Mouse (Mus musculus) MEL (cell line): ENCODE results near the gene Itpr1. TPM values are rescaled to one million over a fixed set of nuclear protein-coding genes. Genes with fewer than 3 reads are reported as not detected.

Source experiments
- DNase-seq: peaks from one replicate; pipeline ENCODE4 v3.0.0; 2011; ENCODE audit warnings: low read depth, low spot score
- H3K27ac ChIP-seq: 2 replicates; pipeline ENCODE4 v1.5.1; 2012; ENCODE audit warnings: low read depth, mild to moderate bottlenecking, control low read depth, low read length, moderate library complexity; ENCODE audit not compliant: control insufficient read depth
- H3K27me3 ChIP-seq, 2 experiments: fragments of 150-350 bp in 1 of 2; sonication (generic) in 1 of 2; 2 replicates each; pipeline ENCODE4 v1.6.1; 2012; ENCODE audit warnings: low read length in 2 of 2, mild to moderate bottlenecking in 2 of 2, improper control_type of control experiment in 1 of 2, moderate library complexity in 1 of 2; ENCODE audit not compliant: insufficient read depth in 2 of 2, control insufficient read depth in 1 of 2
- H3K36me3 ChIP-seq, 2 experiments: 2 replicates each; pipeline ENCODE4 v1.6.1; 2012 to 2014; ENCODE audit warnings: low read length in 2 of 2, improper control_type of control experiment in 1 of 2, inconsistent platforms in 1 of 2, mild to moderate bottlenecking in 1 of 2; ENCODE audit not compliant: insufficient read depth in 2 of 2, control insufficient read depth in 1 of 2
- H3K4me1 ChIP-seq, 2 experiments: fragments of 150-350 bp in 1 of 2; sonication (generic) in 1 of 2; 2 replicates each; pipeline ENCODE4 v1.6.1; 2012; ENCODE audit warnings: low read length in 2 of 2, improper control_type of control experiment in 1 of 2, mild to moderate bottlenecking in 1 of 2; ENCODE audit not compliant: insufficient read depth in 2 of 2, control insufficient read depth in 1 of 2
- H3K4me3 ChIP-seq, 2 experiments: fragments of 150-350 bp in 1 of 2; sonication (generic) in 1 of 2; 2 replicates each; pipeline ENCODE4 v1.5.1; 2012; ENCODE audit warnings: low read depth in 2 of 2, low read length in 2 of 2, mild to moderate bottlenecking in 2 of 2, moderate library complexity in 2 of 2, control low read depth in 1 of 2, improper control_type of control experiment in 1 of 2; ENCODE audit not compliant: control insufficient read depth in 1 of 2, insufficient read depth in 1 of 2
- H3K79me2 ChIP-seq: 2 replicates; pipeline ENCODE4 v1.6.1; 2012; ENCODE audit warnings: mild to moderate bottlenecking, low read length, moderate library complexity; ENCODE audit not compliant: control insufficient read depth, poor library complexity, insufficient read depth
- H3K9ac ChIP-seq: 2 replicates; pipeline ENCODE4 v1.6.1; 2012; ENCODE audit warnings: low read depth, mild to moderate bottlenecking, control low read depth, low read length, moderate library complexity; ENCODE audit not compliant: control insufficient read depth, poor library complexity, severe bottlenecking
- H3K9me3 ChIP-seq: fragments of 150-350 bp; sonication (generic); replicated peaks from 2 replicates; pipeline ENCODE4 v1.6.1; 2012; ENCODE audit warnings: mild to moderate bottlenecking, low read length, improper control_type of control experiment, moderate library complexity; ENCODE audit not compliant: insufficient read depth
- BHLHE40 ChIP-seq: IDR thresholded peaks from 2 replicates; pipeline ENCODE4 v1.6.1; 2012; ENCODE audit warnings: low read depth, mild to moderate bottlenecking, inconsistent platforms, low read length, improper control_type of control experiment, borderline replicate concordance
- CTCF ChIP-seq, 3 experiments: IDR thresholded peaks in 2 of 3; conservative IDR thresholded peaks in 1 of 3; 2 replicates each; pipeline ENCODE4 v1.5.1; 2011 to 2012; ENCODE audit warnings: low read length in 3 of 3, low read depth in 2 of 3, mild to moderate bottlenecking in 2 of 3, improper control_type of control experiment in 1 of 3, inconsistent platforms in 1 of 3, mixed read lengths in 1 of 3, moderate library complexity in 1 of 3; ENCODE audit not compliant: control insufficient read depth in 1 of 3, insufficient read depth in 1 of 3, poor library complexity in 1 of 3, severe bottlenecking in 1 of 3
- ELF1 ChIP-seq: IDR thresholded peaks from 2 replicates; pipeline ENCODE4 v1.6.1; 2014; ENCODE audit warnings: low read depth, mild to moderate bottlenecking, inconsistent platforms, low read length, improper control_type of control experiment, moderate library complexity
- EP300 ChIP-seq, 2 experiments: IDR thresholded peaks; 2 replicates each; pipeline ENCODE4 v1.6.1; 2011; ENCODE audit warnings: improper control_type of control experiment in 2 of 2, low read length in 2 of 2, low read depth in 1 of 2, mild to moderate bottlenecking in 1 of 2
- ETS1 ChIP-seq: IDR thresholded peaks from 2 replicates; pipeline ENCODE4 v1.6.1; 2012; ENCODE audit warnings: low read depth, mild to moderate bottlenecking, inconsistent platforms, low read length, improper control_type of control experiment, moderate library complexity
- JUND ChIP-seq: IDR thresholded peaks from 2 replicates; pipeline ENCODE4 v1.6.1; 2011; ENCODE audit warnings: low read depth, mild to moderate bottlenecking, improper control_type of control experiment, low read length
- MAFK ChIP-seq: IDR thresholded peaks from 2 replicates; pipeline ENCODE4 v1.6.1; 2011; ENCODE audit warnings: low read depth, mild to moderate bottlenecking, low read length, improper control_type of control experiment, borderline replicate concordance
- MAX ChIP-seq: IDR thresholded peaks from 2 replicates; pipeline ENCODE4 v1.6.1; 2011; ENCODE audit warnings: low read length, improper control_type of control experiment
- MAZ ChIP-seq: IDR thresholded peaks from 2 replicates; pipeline ENCODE4 v1.6.1; 2012; ENCODE audit warnings: low read depth, mild to moderate bottlenecking, inconsistent platforms, low read length, improper control_type of control experiment
- MYB ChIP-seq: IDR thresholded peaks from 2 replicates; pipeline ENCODE4 v1.6.1; 2011; ENCODE audit warnings: mild to moderate bottlenecking, low read depth, low read length, improper control_type of control experiment
- NRF1 ChIP-seq: IDR thresholded peaks from 2 replicates; pipeline ENCODE4 v1.6.1; 2014; ENCODE audit warnings: low read depth, mild to moderate bottlenecking, inconsistent platforms, low read length, improper control_type of control experiment, moderate library complexity; ENCODE audit not compliant: poor library complexity, insufficient read depth, severe bottlenecking
- POLR2A ChIP-seq, 2 experiments: IDR thresholded peaks; 2 replicates each; pipeline ENCODE4 v1.6.1; 2011 to 2012; ENCODE audit warnings: low read length in 2 of 2, mild to moderate bottlenecking in 2 of 2, control low read depth in 1 of 2, improper control_type of control experiment in 1 of 2, low read depth in 1 of 2, moderate library complexity in 1 of 2; ENCODE audit not compliant: control insufficient read depth in 1 of 2, insufficient read depth in 1 of 2, poor library complexity in 1 of 2
- POLR2AphosphoS2 ChIP-seq: IDR thresholded peaks from 2 replicates; pipeline ENCODE4 v1.6.1; 2011; ENCODE audit warnings: low read length, improper control_type of control experiment
- RAD21 ChIP-seq: IDR thresholded peaks from 2 replicates; pipeline ENCODE4 v1.6.1; 2011; ENCODE audit warnings: mild to moderate bottlenecking, low read depth, low read length, improper control_type of control experiment
- SMC3 ChIP-seq: IDR thresholded peaks from 2 replicates; pipeline ENCODE4 v1.6.1; 2011; ENCODE audit warnings: low read depth, low read length, improper control_type of control experiment
- TAL1 ChIP-seq: IDR thresholded peaks from 2 replicates; pipeline ENCODE4 v1.6.1; 2012; ENCODE audit warnings: mild to moderate bottlenecking, inconsistent platforms, low read length, moderate library complexity, mixed read lengths
- TBP ChIP-seq: IDR thresholded peaks from 2 replicates; pipeline ENCODE4 v1.8.0; 2011; ENCODE audit warnings: low read depth, low read length, improper control_type of control experiment
- USF1 ChIP-seq: IDR thresholded peaks from 2 replicates; pipeline ENCODE4 v1.6.1; 2014; ENCODE audit warnings: low read depth, mild to moderate bottlenecking, inconsistent platforms, low read length, improper control_type of control experiment, moderate library complexity
- ZC3H11A ChIP-seq: IDR thresholded peaks from 2 replicates; pipeline ENCODE4 v1.6.1; 2012; ENCODE audit warnings: low read depth, mild to moderate bottlenecking, inconsistent platforms, low read length, improper control_type of control experiment
- ZKSCAN1 ChIP-seq: IDR thresholded peaks from 2 replicates; pipeline ENCODE4 v1.6.1; 2012; ENCODE audit warnings: low read depth, mild to moderate bottlenecking, inconsistent platforms, low read length, improper control_type of control experiment, moderate library complexity
- polyA plus RNA-seq, 2 experiments: library from polyadenylated mRNA; stranded (reverse) in 1 of 2; unstranded in 1 of 2; fragments of >175 nt in 1 of 2; fragments of >200 nt in 1 of 2; gene quantifications; 2 replicates each; pipeline versions ENCODE4 v1.2.1 to v1.2.4; 2012; ENCODE audit warnings: low replicate concordance in 2 of 2, low read depth in 1 of 2; ENCODE audit not compliant: insufficient read length in 2 of 2, insufficient read depth in 1 of 2, missing spikeins in 1 of 2
- total RNA-seq: library from RNA; depleted of rRNA; stranded (reverse); fragments of 300-350 nt; gene quantifications from 2 replicates; pipeline ENCODE4 v1.2.3, GENCODE M21; 2012

The Itpr1 gene
- total and polyA plus RNA-seq, 3 experiments, result 15.6 to 19.0 TPM; not detected in 1

GRCm38 (mm10) chr6:108408053-108408452, 195.2 kb downstream of the Itpr1 start:
- no peaks in the 10 kb centered on the region for H3K36me3 ChIP-seq
- peak; percentile 63 for DNase-seq

GRCm38 (mm10) chr6:108408726-108409125, 195.8 kb downstream of the Itpr1 start:
- no peaks in the 10 kb centered on the region for H3K36me3 ChIP-seq
- no peak for TF ChIP-seq TBP
- no peak for TF ChIP-seq ETS1
- no peak for TF ChIP-seq JUND
- TF ChIP-seq SMC3, result no peak
- no peak for TF ChIP-seq ELF1
- no peak for TF ChIP-seq TAL1
- no peak for TF ChIP-seq ZC3H11A
- no peak for TF ChIP-seq MYB
- TF ChIP-seq NRF1, result no peak
- no peak for TF ChIP-seq POLR2AphosphoS2
- TF ChIP-seq BHLHE40, result no peak
- TF ChIP-seq MAX, result no peak
- TF ChIP-seq EP300 (IDR thresholded peaks at IDR 0.05; ENCODE audit: low read depth in 1 of 2, low read length in 2 of 2), result no peak
- TF ChIP-seq MAFK, result no peak
- no peak for TF ChIP-seq POLR2A (IDR thresholded peaks at IDR 0.05; ENCODE audit: control insufficient read depth in 1 of 2, insufficient read depth in 1 of 2, low read depth in 1 of 2, low read length in 2 of 2, poor library complexity in 1 of 2)
- TF ChIP-seq USF1, result no peak
- no peaks in the 10 kb centered on the region for H3K27me3 ChIP-seq

More at GRCm38 (mm10) chr6:108408053-108408452, 195.2 kb downstream of the Itpr1 start:
- H3K27ac ChIP-seq, result no peak overlapping the region
- no peaks in the 10 kb centered on the region for H3K9me3 ChIP-seq
- no peak overlapping the region for H3K4me3 ChIP-seq
- H3K27me3 ChIP-seq, result no peaks in the 10 kb centered on the region
- H3K79me2 ChIP-seq, result no peaks in the 10 kb centered on the region
- no peak overlapping the region for H3K9ac ChIP-seq
- H3K4me1 ChIP-seq, result no peaks in the 10 kb centered on the region
- TF ChIP-seq SMC3, result peak; percentile 62
- peak in 2 of 3 experiments; percentile 57 to 81; a peak in 4 of 6 replicates for TF ChIP-seq CTCF (IDR thresholded peaks at IDR 0.05 in 2 of 3, conservative IDR thresholded peaks at IDR 0.05 in 1 of 3; ENCODE audit: control insufficient read depth in 1 of 3, insufficient read depth in 1 of 3, low read depth in 2 of 3, low read length in 3 of 3, poor library complexity in 1 of 3, severe bottlenecking in 1 of 3)
- no peak for TF ChIP-seq POLR2AphosphoS2
- TF ChIP-seq MAZ, result no peak
- TF ChIP-seq ZKSCAN1, result no peak
- peak; percentile 54 for TF ChIP-seq RAD21
- peak; percentile 42 for TF ChIP-seq ZC3H11A

More at GRCm38 (mm10) chr6:108408726-108409125, 195.8 kb downstream of the Itpr1 start:
- H3K9ac ChIP-seq, result no peak overlapping the region
- H3K9me3 ChIP-seq, result no peaks in the 10 kb centered on the region
- H3K79me2 ChIP-seq, result no peaks in the 10 kb centered on the region
- no peak for DNase-seq
- no peak overlapping the region for H3K4me3 ChIP-seq
- H3K4me1 ChIP-seq, result no peaks in the 10 kb centered on the region
- no peak overlapping the region for H3K27ac ChIP-seq
